Mouse (Mus musculus) cortical plate, adult 2 months (tissue): Measurements from ENCODE around the gene Asb18. TPM values are rescaled to one million over a fixed set of nuclear protein-coding genes. Genes with fewer than 3 reads are reported as not detected.

Experiments
- H3K27ac ChIP-seq: fragments of 200-500 bp; 2 replicates; pipeline ENCODE4 v1.5.1; 2012; ENCODE audit warnings: low read length, control low read depth, inconsistent platforms; ENCODE audit not compliant: insufficient read depth
- H3K4me1 ChIP-seq: fragments of 200-500 bp; 2 replicates; pipeline ENCODE4 v1.6.1; 2011; ENCODE audit warnings: low read length; ENCODE audit not compliant: control insufficient read depth, insufficient read depth
- H3K4me3 ChIP-seq: fragments of 200-500 bp; 2 replicates; pipeline ENCODE4 v1.5.1; 2011; ENCODE audit warnings: mild to moderate bottlenecking, low read length, control low read depth; ENCODE audit not compliant: insufficient read depth
- CTCF ChIP-seq: fragments of 200-500 bp; IDR thresholded peaks from 2 replicates; pipeline ENCODE4 v1.5.1; 2011; ENCODE audit warnings: mild to moderate bottlenecking, control low read depth, low read length; ENCODE audit not compliant: insufficient read depth; ENCODE audit errors: extremely low read depth
- POLR2A ChIP-seq: fragments of 200-500 bp; IDR thresholded peaks from 2 replicates; pipeline ENCODE4 v1.6.1; 2011; ENCODE audit warnings: mild to moderate bottlenecking, low read length, control low read depth; ENCODE audit not compliant: insufficient read depth; ENCODE audit errors: extremely low read depth
- polyA plus RNA-seq: library from polyadenylated mRNA; depleted of rRNA; stranded (reverse); fragments of >200 nt; gene quantifications from 2 replicates; pipeline ENCODE4 v1.2.3, GENCODE M21; 2012; rRNA removed

The Asb18 gene
- polyA plus RNA-seq, 1 experiment: 1.3 TPM

DNA sequence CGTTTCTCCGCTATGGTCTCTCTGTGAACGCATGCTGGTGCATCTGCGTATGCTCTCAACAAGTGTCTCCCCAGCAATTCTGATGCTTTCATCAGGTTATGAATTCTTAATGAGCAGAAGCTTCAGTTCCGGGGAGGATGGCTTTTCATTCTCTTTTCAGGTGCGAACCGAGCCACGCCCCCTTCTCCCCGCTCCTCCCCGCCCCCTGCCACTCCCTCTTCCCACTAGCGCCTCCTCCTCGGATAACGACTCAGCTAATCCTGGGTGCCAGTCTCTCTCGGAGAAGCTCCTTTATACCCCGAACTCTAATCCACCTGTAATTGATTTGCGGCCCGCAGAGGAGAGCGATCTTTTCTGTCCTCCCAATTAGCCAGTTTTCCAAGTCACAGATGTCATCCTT, 96.4 kb downstream of the Asb18 start:
- no peak overlapping the region for H3K4me3 ChIP-seq
- TF ChIP-seq CTCF: no peak
- TF ChIP-seq POLR2A: no peak

DNA sequence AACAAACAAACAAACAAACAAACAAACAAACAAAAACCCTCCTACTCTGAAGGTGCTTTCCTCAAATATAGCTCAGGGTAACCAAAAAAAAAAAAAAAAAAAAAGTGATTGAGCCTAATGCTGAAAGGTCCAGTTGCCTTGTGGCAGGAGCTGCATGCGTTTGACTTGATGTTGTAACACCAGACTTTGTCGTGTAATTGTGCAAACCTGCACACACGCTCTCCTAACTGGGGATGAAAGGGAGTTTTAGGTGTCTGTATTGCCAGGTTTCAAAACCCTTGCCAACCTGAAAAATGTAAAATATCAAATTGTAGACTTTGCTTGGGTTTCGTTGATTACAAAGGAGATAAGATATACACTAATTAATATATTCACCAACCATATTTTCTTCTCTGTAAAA, 100.9 kb downstream of the Asb18 start:
- TF ChIP-seq POLR2A (no peak), CTCF (no peak)
- Histone ChIP-seq H3K4me1 (no peaks in the 10 kb centered on the region), H3K27ac (no peak overlapping the region), H3K4me3 (no peak overlapping the region)

More for the DNA sequence above, 96.4 kb downstream of the Asb18 start:
- Histone ChIP-seq H3K27ac (no peak overlapping the region), H3K4me1 (no peaks in the 10 kb centered on the region)

DNA sequence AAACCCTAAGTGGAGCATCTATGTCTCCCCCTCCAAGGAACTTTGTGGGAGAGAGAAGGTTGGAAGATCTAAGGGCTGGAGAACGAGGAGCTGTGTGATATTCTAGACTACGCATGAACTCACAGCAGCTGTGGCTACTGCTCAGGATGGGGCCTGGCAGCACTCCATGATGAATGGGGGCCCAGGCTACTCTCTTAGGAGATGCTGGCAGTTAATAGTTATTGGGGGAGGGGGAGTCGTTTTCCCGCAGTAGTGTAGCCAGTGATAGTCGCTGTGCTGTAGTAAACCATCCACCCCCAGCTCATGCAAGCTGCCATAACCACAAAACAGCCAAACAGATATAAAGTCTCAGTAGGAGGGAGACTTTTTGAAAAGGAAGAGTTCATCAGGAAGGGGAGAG, 102.1 kb downstream of the Asb18 start:
- no peak for TF ChIP-seq POLR2A
- Histone ChIP-seq H3K4me1 (no peaks in the 10 kb centered on the region), H3K27ac (no peak overlapping the region), H3K4me3 (no peak overlapping the region)

DNA sequence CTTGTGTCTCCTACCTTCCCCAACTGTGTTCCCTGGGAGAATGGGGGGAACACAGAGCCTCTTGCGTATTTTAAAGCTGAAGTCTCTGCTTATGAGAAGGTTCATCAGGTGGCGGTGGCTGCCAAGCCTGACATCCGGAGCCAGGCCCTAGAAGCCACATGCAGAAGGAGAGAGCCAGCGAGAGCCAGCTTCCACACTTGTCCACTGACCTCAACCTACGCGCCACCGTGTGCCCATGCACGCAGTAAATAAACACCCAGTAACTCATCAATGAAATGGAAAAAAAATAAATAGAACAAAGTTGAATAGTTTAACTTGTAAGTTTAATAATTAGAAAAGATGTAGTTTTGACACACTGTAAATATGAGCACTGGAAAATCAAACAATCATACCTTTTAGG, 104.7 kb downstream of the Asb18 start:
- Histone ChIP-seq H3K27ac (no peak overlapping the region), H3K4me1 (no peaks in the 10 kb centered on the region), H3K4me3 (no peak overlapping the region)
- TF ChIP-seq POLR2A: no peak
- no peak for TF ChIP-seq CTCF

DNA sequence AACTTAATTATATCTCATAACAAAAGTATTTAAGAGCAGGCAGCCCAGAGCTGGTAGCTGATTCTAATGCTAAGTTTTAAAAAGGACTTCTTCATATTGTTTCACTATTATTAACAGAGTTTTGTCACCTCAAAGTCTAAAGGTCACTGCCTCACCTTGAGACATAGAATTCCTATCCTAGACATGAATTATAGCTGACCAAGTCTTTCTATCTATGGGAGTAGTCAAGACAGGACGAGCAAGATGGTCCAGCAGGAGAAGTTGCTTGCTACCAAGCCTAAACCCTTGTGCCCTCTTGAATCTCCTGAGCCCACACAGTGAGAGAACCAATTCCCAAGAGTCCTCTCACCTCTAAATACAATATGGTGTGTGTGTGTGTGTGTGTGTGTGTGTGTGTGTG, 111.8 kb downstream of the Asb18 start:
- TF ChIP-seq CTCF (no peak), POLR2A (no peak)
- Histone ChIP-seq H3K27ac (no peak overlapping the region), H3K4me3 (no peak overlapping the region), H3K4me1 (no peaks in the 10 kb centered on the region)

DNA sequence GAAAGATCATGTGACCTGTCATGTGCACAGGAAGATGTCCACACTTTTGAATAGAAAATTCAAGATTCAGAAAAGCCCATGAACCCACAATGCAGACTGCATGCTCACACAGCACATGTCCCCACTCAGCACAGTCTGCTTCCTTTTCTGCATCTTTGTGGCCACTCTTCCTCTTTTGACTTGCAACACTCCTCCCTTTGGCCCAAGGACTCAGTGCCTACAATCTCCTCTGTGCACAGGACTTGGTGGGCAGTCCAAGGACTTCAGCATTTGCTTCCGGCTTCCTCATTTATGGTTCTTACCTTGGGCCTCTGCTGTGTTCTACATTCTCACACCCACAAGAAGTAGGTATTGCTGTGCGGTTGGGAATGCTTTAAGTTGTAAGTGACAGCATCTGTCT, 112.2 kb downstream of the Asb18 start:
- Histone ChIP-seq H3K4me3 (no peak overlapping the region), H3K27ac (no peak overlapping the region)

DNA sequence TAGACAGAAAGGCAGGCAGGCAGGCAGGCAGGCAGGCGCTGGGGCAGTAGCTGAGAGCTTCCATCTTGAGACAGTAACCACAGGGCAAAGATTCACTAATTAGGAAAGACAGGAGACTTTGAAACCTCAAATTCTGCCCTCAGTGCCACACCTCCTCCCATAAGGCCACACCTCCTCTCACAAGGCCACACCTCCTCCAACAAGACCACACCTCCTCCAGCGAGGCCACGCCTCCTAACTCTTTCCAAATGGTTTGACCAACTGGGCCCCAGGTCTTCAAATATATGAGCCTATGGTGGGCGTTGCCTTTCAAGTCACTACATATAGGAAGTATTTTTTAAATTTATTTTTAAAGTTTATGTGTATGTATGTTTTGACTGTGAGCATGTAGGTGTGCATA, 113.1 kb downstream of the Asb18 start:
- H3K27ac ChIP-seq: no peak overlapping the region
- no peak overlapping the region for H3K4me3 ChIP-seq
- no peak for TF ChIP-seq CTCF
- TF ChIP-seq POLR2A: no peak
- H3K4me1 ChIP-seq: no peaks in the 10 kb centered on the region

More for the DNA sequence above, 112.2 kb downstream of the Asb18 start:
- H3K4me1 ChIP-seq: no peaks in the 10 kb centered on the region
- TF ChIP-seq CTCF: no peak
- TF ChIP-seq POLR2A: no peak

Other genes with a start within 250 kb of the Asb18 start
- gene Gbx2, start 83.5 kb downstream of the Asb18 start, polyA plus RNA-seq: 0.13 TPM in 1 of 2 replicates, not detected in the other
- 0.61 and 0.86 TPM in 2 replicates for gene Iqca, start 138.7 kb upstream of the Asb18 start, polyA plus RNA-seq
- 16.7 and 17.6 TPM in 2 replicates for gene Ackr3, start 189.3 kb upstream of the Asb18 start, polyA plus RNA-seq